Mouse (Mus musculus) cortical plate, adult 2 months (tissue): ENCODE measurements at regions not wholly inside any gene's neighbourhood (a gene's known extent, or its start where the extent isn't known, plus 50 kb on each side); places are given as distances from the start of the nearest gene placed in this dataset.

Experiments
- H3K27ac ChIP-seq: fragments of 200-500 bp; 2 replicates; pipeline ENCODE4 v1.5.1; 2012; ENCODE audit warnings: low read length, control low read depth, inconsistent platforms; ENCODE audit not compliant: insufficient read depth
- H3K4me1 ChIP-seq: fragments of 200-500 bp; 2 replicates; pipeline ENCODE4 v1.6.1; 2011; ENCODE audit warnings: low read length; ENCODE audit not compliant: control insufficient read depth, insufficient read depth
- H3K4me3 ChIP-seq: fragments of 200-500 bp; 2 replicates; pipeline ENCODE4 v1.5.1; 2011; ENCODE audit warnings: mild to moderate bottlenecking, low read length, control low read depth; ENCODE audit not compliant: insufficient read depth
- CTCF ChIP-seq: fragments of 200-500 bp; IDR thresholded peaks from 2 replicates; pipeline ENCODE4 v1.5.1; 2011; ENCODE audit warnings: mild to moderate bottlenecking, control low read depth, low read length; ENCODE audit not compliant: insufficient read depth; ENCODE audit errors: extremely low read depth
- POLR2A ChIP-seq: fragments of 200-500 bp; IDR thresholded peaks from 2 replicates; pipeline ENCODE4 v1.6.1; 2011; ENCODE audit warnings: mild to moderate bottlenecking, low read length, control low read depth; ENCODE audit not compliant: insufficient read depth; ENCODE audit errors: extremely low read depth

DNA sequence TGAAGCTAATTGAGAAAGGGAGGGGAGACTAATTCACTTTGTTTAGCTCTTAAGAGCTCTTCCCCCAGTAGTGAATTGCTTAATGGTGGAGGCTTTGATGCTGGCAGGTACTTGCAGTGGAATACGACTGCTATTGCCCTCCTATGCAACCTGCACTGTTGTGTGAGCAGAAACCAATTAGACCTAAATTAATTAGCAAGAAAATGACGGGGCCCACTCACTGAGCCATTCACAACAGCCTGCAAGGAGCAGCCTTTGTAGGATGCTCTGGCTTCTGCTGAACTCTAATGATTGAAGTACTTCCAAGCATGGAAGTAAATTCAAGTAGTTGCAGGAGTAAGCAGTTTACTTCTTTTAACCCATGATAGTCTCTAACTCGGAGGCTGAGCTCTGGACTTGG, 54.8 kb upstream of the Ubash3b start:
- TF ChIP-seq CTCF (no peak), POLR2A (no peak)
- Histone ChIP-seq H3K4me3 (no peak overlapping the region), H3K27ac (no peak overlapping the region)

GRCm38 (mm10) chr9:41215026-41215425, 53.5 kb upstream of the Ubash3b start:
- H3K27ac ChIP-seq = no peak overlapping the region
- no peak overlapping the region for H3K4me3 ChIP-seq
- peaks cover 2% of the 10 kb centered on the region; the same call in 1 of the 2 replicates for H3K4me1 ChIP-seq
- no peak for TF ChIP-seq CTCF
- no peak for TF ChIP-seq POLR2A

More for the DNA sequence above, 54.8 kb upstream of the Ubash3b start:
- peaks cover 2% of the 10 kb centered on the region; the same call in 1 of the 2 replicates for H3K4me1 ChIP-seq

- H3K4me3 ChIP-seq = no peak overlapping the region
- TF ChIP-seq POLR2A = no peak
- no peak for TF ChIP-seq CTCF
- H3K4me1 ChIP-seq = peaks cover 2% of the 10 kb centered on the region; the same call in 1 of the 2 replicates
- no peak overlapping the region for H3K27ac ChIP-seq
Observed at GRCm38 (mm10) chr9:41212943-41213529, 51.5 kb upstream of the Ubash3b start.

- no peak for TF ChIP-seq CTCF
- 0 out of 2 replicates have a peak, but pooled peaks have one; percentile 12 for TF ChIP-seq POLR2A
- Histone ChIP-seq H3K4me3 (no peak overlapping the region), H3K4me1 (peaks cover 2% of the 10 kb centered on the region; the same call in 1 of the 2 replicates), H3K27ac (no peak overlapping the region)
Observed at GRCm38 (mm10) chr9:41212303-41212901, 50.9 kb upstream of the Ubash3b start.

DNA sequence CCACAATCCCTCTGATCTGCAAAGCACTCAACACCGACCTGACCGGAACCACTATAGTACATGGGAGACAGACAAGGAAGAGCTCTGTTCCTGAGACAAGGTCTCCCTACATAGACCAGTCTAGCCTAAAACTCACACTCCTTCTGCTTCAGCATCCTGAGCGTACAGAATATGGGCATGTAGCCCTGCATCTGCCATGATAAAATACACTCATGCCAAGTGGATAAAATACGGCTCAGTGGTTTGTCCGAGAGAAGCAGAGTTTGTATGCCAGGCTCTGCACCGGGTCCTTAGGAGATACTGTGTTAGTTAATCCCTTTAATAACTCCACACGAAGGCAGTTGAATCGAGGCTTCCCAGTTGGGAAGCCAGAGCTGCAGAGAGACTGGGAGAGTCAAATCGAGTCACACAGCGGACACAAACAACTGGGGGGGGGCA, 50.4 kb upstream of the Ubash3b start:
- Histone ChIP-seq H3K27ac (no peak overlapping the region), H3K4me3 (no peak overlapping the region), H3K4me1 (peaks cover 2% of the 10 kb centered on the region; the same call in 1 of the 2 replicates)
- TF ChIP-seq POLR2A (no peak), CTCF (no peak)
